ENCODE assay signal across 23 mouse cellular contexts in genomic region chr6:82701296-82701695, GRCm38 (mm10). TPM values are rescaled to one million over a fixed set of nuclear protein-coding genes. Genes with fewer than 3 reads are reported as not detected.
DNase-seq lines count a peak whose midpoint lies in the region; ATAC-seq and TF ChIP-seq lines count a peak whose summit lies in the region.
"Had no signal": no experiment of that assay in that cellular context is flagged by ENCODE, and none has a peak within 500 bp of the region (broad histone marks: within the 10 kb centered on the region; RNA-seq: fewer than 3 reads in every experiment).

No protein-coding gene starts in this region.

- H3K9ac ChIP-seq in midbrain, embryonic 11.5 days (ENCODE audit: low read length) = no peak overlapping the region
- H3K9ac ChIP-seq: embryonic facial prominence, embryonic 12.5 days had no signal

- intact Hi-C loops in left cerebral cortex, adult 2 months (cut with DNase I) = loop anchor here (5.0 kb wide), 3 partner anchors 94 to 589 kb away; no protein-coding TSS in a partner anchor

- peaks cover 24% of the 10 kb centered on the region for H3K4me1 ChIP-seq in midbrain, embryonic 10.5 days
- H3K4me1 ChIP-seq in midbrain, embryonic 11.5 days (ENCODE audit: control insufficient read depth, insufficient read depth, low read length) = peaks cover 16% of the 10 kb centered on the region

- no peak for TF ChIP-seq CTCF in left cerebral cortex, adult 2 months (IDR thresholded peaks at IDR 0.05)

- ATAC-seq in midbrain, embryonic 11.5 days (ENCODE audit: low FRiP score) = no peak
- ATAC-seq: CD4-positive, CD25-positive, alpha-beta regulatory T cell, adult 4 months; forebrain, embryonic 14.5 days; forebrain, embryonic 16.5 days; Patski had no signal

- no peaks in the 10 kb centered on the region for H3K9me3 ChIP-seq in midbrain, embryonic 10.5 days (replicated peaks)
- no peaks in the 10 kb centered on the region for H3K9me3 ChIP-seq in midbrain, embryonic 11.5 days (ENCODE audit: control insufficient read depth, low read length)
- H3K9me3 ChIP-seq: embryonic facial prominence, embryonic 10.5 days; embryonic facial prominence, embryonic 12.5 days; G1E had no signal

- no peak overlapping the region for H3K4me3 ChIP-seq in midbrain, embryonic 10.5 days
- no peak overlapping the region for H3K4me3 ChIP-seq in midbrain, embryonic 11.5 days (ENCODE audit: low read depth, low read length)
- no peak overlapping the region for H3K4me3 ChIP-seq in left cerebral cortex, adult 2 months
- H3K4me3 ChIP-seq: embryonic facial prominence, embryonic 10.5 days; embryonic facial prominence, embryonic 12.5 days had no signal

- 83% methylated on average over 6 of the region's 6 CpGs for WGBS in midbrain, embryonic 10.5 days
- WGBS in midbrain, embryonic 11.5 days = 80% methylated on average over 6 of the region's 6 CpGs

- no peaks in the 10 kb centered on the region for H3K36me3 ChIP-seq in midbrain, embryonic 10.5 days
- H3K36me3 ChIP-seq in midbrain, embryonic 11.5 days (ENCODE audit: control insufficient read depth, insufficient read depth, low read length) = no peaks in the 10 kb centered on the region
- H3K36me3 ChIP-seq: embryonic facial prominence, embryonic 10.5 days; embryonic facial prominence, embryonic 12.5 days; G1E had no signal

- H3K4me2 ChIP-seq in midbrain, embryonic 11.5 days = no peak overlapping the region
- H3K4me2 ChIP-seq: embryonic facial prominence, embryonic 12.5 days had no signal

- peak overlapping the region; percentile 77; the same call in 1 of the 2 replicates for H3K27ac ChIP-seq in midbrain, embryonic 10.5 days (replicated peaks)
- H3K27ac ChIP-seq in midbrain, embryonic 11.5 days (ENCODE audit: low read depth, low read length) = no peak overlapping the region
- H3K27ac ChIP-seq in left cerebral cortex, adult 2 months = no peak overlapping the region
- H3K27ac ChIP-seq: embryonic facial prominence, embryonic 10.5 days; embryonic facial prominence, embryonic 12.5 days had no signal

- DNase-seq in midbrain, embryonic 10.5 days (ENCODE audit: low spot score) = no peak
- DNase-seq in midbrain, embryonic 11.5 days (ENCODE audit: low spot score, missing footprints) = no peak
- peak; percentile 89 for DNase-seq in ES-CJ7 (ENCODE audit: low read depth, low spot score)
- DNase-seq in R1 (ENCODE audit: low read depth, low spot score) = peak; percentile 90
- no peak for DNase-seq in lung, postnatal 14 days
- DNase-seq in left cerebral cortex, adult 2 months (ENCODE audit: extremely low spot score in 1 of 2, low spot score in 2 of 2) = no peak
- DNase-seq: adrenal gland, adult 2 months; adrenal gland, postnatal 10 days; adrenal gland, postnatal 36 days; B cell, adult 2 months; cerebellum, adult 11-12 months; cerebellum, adult 2 months; cerebellum, adult 9-10 months; cerebellum, postnatal 10 days; cerebellum, postnatal 25 days had no signal

- 0 out of 2 replicates have a peak, but pooled peaks cover 6% of the 10 kb centered on the region for H3K27me3 ChIP-seq in midbrain, embryonic 10.5 days (ENCODE audit: low read depth, poor library complexity, severe bottlenecking)
- H3K27me3 ChIP-seq in midbrain, embryonic 11.5 days (ENCODE audit: control insufficient read depth, insufficient read depth, low read length) = no peaks in the 10 kb centered on the region
- H3K27me3 ChIP-seq: CH12.LX; embryonic facial prominence, embryonic 12.5 days; Patski had no signal

RNA-seq across cellular contexts. Expression of gene Pole4, which starts 3.9 kb away (rescaled TPM):
- 93.1 and 96.4 TPM in 2 replicates for polyA plus RNA-seq in midbrain, embryonic 10.5 days (2016; fragmentation: Nextera tagmentation; extraction: Ambion mirVana)
- polyA plus RNA-seq in midbrain, embryonic 11.5 days (2014; fragmentation: Nextera tagmentation; extraction: Ambion mirVana) = 107 and 111 TPM in 2 replicates
- 10 to 100 TPM; 26.0 to 31.6 TPM for total RNA-seq in left cerebral cortex, adult 2 months (2021)

Comparison
In these comparisons a context has a peak if more than half of its experiments do, and no peak if none do; other contexts are left out.
1. DNase-seq: peak in ES-CJ7 (single experiment) and R1 (single experiment); none in midbrain, embryonic 10.5 days (single experiment), midbrain, embryonic 11.5 days (single experiment), lung, postnatal 14 days (single experiment) and left cerebral cortex, adult 2 months (0 of 2).